Mouse (Mus musculus): ENCODE measurements at regions not wholly inside any gene's neighbourhood (a gene's known extent, or its start where the extent isn't known, plus 50 kb on each side); places are given as distances from the start of the nearest gene placed in this dataset.

- H3K4me1 ChIP-seq (ENCODE audit: control insufficient read depth in 1 of 2, insufficient read depth in 2 of 2, low read length in 2 of 2) = no peaks in the 10 kb centered on the region
- no peak for TF ChIP-seq GATA1 (IDR thresholded peaks at IDR 0.05; ENCODE audit: low read depth, low read length)
- no peak for TF ChIP-seq ZKSCAN1 (IDR thresholded peaks at IDR 0.05; ENCODE audit: low read depth, low read length)
- TF ChIP-seq POLR2A (IDR thresholded peaks at IDR 0.05; ENCODE audit: control insufficient read depth in 1 of 2, insufficient read depth in 1 of 2, low read depth in 1 of 2, low read length in 2 of 2, poor library complexity in 1 of 2) = no peak
- no peak for TF ChIP-seq POLR2AphosphoS5 (IDR thresholded peaks at IDR 0.05; ENCODE audit: borderline replicate concordance, low read depth, low read length)
- TF ChIP-seq RAD21 (IDR thresholded peaks at IDR 0.05; ENCODE audit: low read depth, low read length) = no peak
- TF ChIP-seq RCOR1 (IDR thresholded peaks at IDR 0.05; ENCODE audit: low read depth, low read length) = no peak
- no peak for TF ChIP-seq TCF12 (IDR thresholded peaks at IDR 0.05; ENCODE audit: low read depth, low read length)
- TF ChIP-seq USF1 (IDR thresholded peaks at IDR 0.05; ENCODE audit: low read depth, low read length) = no peak
- TF ChIP-seq HCFC1 (IDR thresholded peaks at IDR 0.05; ENCODE audit: low read depth, low read length) = no peak
- TF ChIP-seq MAX (IDR thresholded peaks at IDR 0.05; ENCODE audit: low read length) = no peak
- TF ChIP-seq E2F4 (IDR thresholded peaks at IDR 0.05; ENCODE audit: borderline replicate concordance, low read depth, low read length) = no peak
- no peak for TF ChIP-seq MAZ (IDR thresholded peaks at IDR 0.05; ENCODE audit: low read depth, low read length)
- no peak for TF ChIP-seq ZMIZ1 (IDR thresholded peaks at IDR 0.05; ENCODE audit: low read depth, low read length)
- no peak for TF ChIP-seq ZNF384 (IDR thresholded peaks at IDR 0.05; ENCODE audit: low read depth, low read length)
- H3K9me3 ChIP-seq (replicated peaks; ENCODE audit: insufficient read depth, low read length) = no peaks in the 10 kb centered on the region
- H3K36me3 ChIP-seq (ENCODE audit: control insufficient read depth in 1 of 2, insufficient read depth in 2 of 2, low read length in 2 of 2) = no peaks in the 10 kb centered on the region
- H3K4me3 ChIP-seq (ENCODE audit: control insufficient read depth in 1 of 2, insufficient read depth in 1 of 2, low read depth in 2 of 2, low read length in 2 of 2) = no peak overlapping the region
- DNase-seq (ENCODE audit: low read depth, low spot score) = no peak
- no peaks in the 10 kb centered on the region for H3K27me3 ChIP-seq (ENCODE audit: control insufficient read depth in 1 of 2, insufficient read depth in 2 of 2, low read length in 2 of 2)
- no peaks in the 10 kb centered on the region for H3K79me2 ChIP-seq (ENCODE audit: control insufficient read depth, insufficient read depth, low read length, poor library complexity)
- H3K27ac ChIP-seq (ENCODE audit: control insufficient read depth, low read depth, low read length) = no peak overlapping the region
- H3K9ac ChIP-seq (ENCODE audit: control insufficient read depth, low read depth, low read length, poor library complexity, severe bottlenecking) = no peak overlapping the region
Measured at GRCm38 (mm10) chr13:71239782-71240181, 398.2 kb upstream of the Adamts16 start.

GRCm38 (mm10) chr13:71235338-71235737 lies 393.7 kb upstream of the Adamts16 start:
- no peak overlapping the region for H3K9ac ChIP-seq (ENCODE audit: control insufficient read depth, low read depth, low read length, poor library complexity, severe bottlenecking)
- no peak for TF ChIP-seq SMC3 (IDR thresholded peaks at IDR 0.05; ENCODE audit: low read depth, low read length)
- TF ChIP-seq MYB (IDR thresholded peaks at IDR 0.05; ENCODE audit: low read depth, low read length) = no peak
- TF ChIP-seq GATA1 (IDR thresholded peaks at IDR 0.05; ENCODE audit: low read depth, low read length) = no peak
- TF ChIP-seq MXI1 (IDR thresholded peaks at IDR 0.05; ENCODE audit: low read depth, low read length) = no peak
- no peak for TF ChIP-seq POLR2AphosphoS2 (IDR thresholded peaks at IDR 0.05; ENCODE audit: low read length)
- TF ChIP-seq ZMIZ1 (IDR thresholded peaks at IDR 0.05; ENCODE audit: low read depth, low read length) = no peak
- TF ChIP-seq POLR2AphosphoS5 (IDR thresholded peaks at IDR 0.05; ENCODE audit: borderline replicate concordance, low read depth, low read length) = no peak
- TF ChIP-seq ZKSCAN1 (IDR thresholded peaks at IDR 0.05; ENCODE audit: low read depth, low read length) = no peak
- no peak for TF ChIP-seq SIN3A (IDR thresholded peaks at IDR 0.05; ENCODE audit: low read length)
- no peak for TF ChIP-seq MAZ (IDR thresholded peaks at IDR 0.05; ENCODE audit: low read depth, low read length)
- no peak for TF ChIP-seq GABPA (IDR thresholded peaks at IDR 0.05; ENCODE audit: low read depth, low read length)
- no peak for TF ChIP-seq TBP (IDR thresholded peaks at IDR 0.05; ENCODE audit: low read depth, low read length)
- no peak for TF ChIP-seq ETS1 (IDR thresholded peaks at IDR 0.05; ENCODE audit: low read depth, low read length)
- TF ChIP-seq NELFE (IDR thresholded peaks at IDR 0.05; ENCODE audit: low read depth, low read length) = no peak
- no peak for TF ChIP-seq BHLHE40 (IDR thresholded peaks at IDR 0.05; ENCODE audit: borderline replicate concordance, low read depth, low read length)
- TF ChIP-seq MAFK (IDR thresholded peaks at IDR 0.05; ENCODE audit: borderline replicate concordance, low read depth, low read length) = no peak
- TF ChIP-seq HCFC1 (IDR thresholded peaks at IDR 0.05; ENCODE audit: low read depth, low read length) = no peak
- no peak for TF ChIP-seq MAX (IDR thresholded peaks at IDR 0.05; ENCODE audit: low read length)
- TF ChIP-seq E2F4 (IDR thresholded peaks at IDR 0.05; ENCODE audit: borderline replicate concordance, low read depth, low read length) = no peak
- TF ChIP-seq POLR2A (IDR thresholded peaks at IDR 0.05; ENCODE audit: control insufficient read depth in 1 of 2, insufficient read depth in 1 of 2, low read depth in 1 of 2, low read length in 2 of 2, poor library complexity in 1 of 2) = no peak
- H3K27ac ChIP-seq (ENCODE audit: control insufficient read depth, low read depth, low read length) = no peak overlapping the region
- H3K79me2 ChIP-seq (ENCODE audit: control insufficient read depth, insufficient read depth, low read length, poor library complexity) = no peaks in the 10 kb centered on the region
- H3K27me3 ChIP-seq (ENCODE audit: control insufficient read depth in 1 of 2, insufficient read depth in 2 of 2, low read length in 2 of 2) = no peaks in the 10 kb centered on the region
- DNase-seq (ENCODE audit: low read depth, low spot score) = no peak
- no peak overlapping the region for H3K4me3 ChIP-seq (ENCODE audit: control insufficient read depth in 1 of 2, insufficient read depth in 1 of 2, low read depth in 2 of 2, low read length in 2 of 2)
- no peaks in the 10 kb centered on the region for H3K9me3 ChIP-seq (replicated peaks; ENCODE audit: insufficient read depth, low read length)
- H3K36me3 ChIP-seq (ENCODE audit: control insufficient read depth in 1 of 2, insufficient read depth in 2 of 2, low read length in 2 of 2) = no peaks in the 10 kb centered on the region
- no peaks in the 10 kb centered on the region for H3K4me1 ChIP-seq (ENCODE audit: control insufficient read depth in 1 of 2, insufficient read depth in 2 of 2, low read length in 2 of 2)
